Mouse (Mus musculus) hindbrain, postnatal 0 days (tissue): ENCODE measurements at regions not wholly inside any gene's neighbourhood (a gene's known extent, or its start where the extent isn't known, plus 50 kb on each side); places are given as distances from the start of the nearest gene placed in this dataset.

Experiments used
- ATAC-seq: fragments of 200-750 bp; cut with Nextera tagmentation; 2 replicates; pipeline ENCODE4 v1.8.0; 2017; ENCODE audit warnings: mild to moderate bottlenecking, moderate TSS enrichment, moderate library complexity
- DNase-seq: peaks from one replicate; pipeline ENCODE4 v3.0.0-alpha.2; 2015; ENCODE audit warnings: low spot score
- H3K27ac ChIP-seq: fragments of 300-500 bp; sonication (generic); 2 replicates; pipeline ENCODE4 v1.5.1; 2014; ENCODE audit warnings: mild to moderate bottlenecking
- H3K27me3 ChIP-seq: fragments of 300-500 bp; sonication (generic); 2 replicates; pipeline ENCODE4 v1.6.1; 2014; ENCODE audit warnings: low read length, mixed read lengths; ENCODE audit not compliant: insufficient read depth
- H3K36me3 ChIP-seq: fragments of 300-500 bp; sonication (generic); 2 replicates; pipeline ENCODE4 v1.6.1; 2014; ENCODE audit warnings: low read length, mixed read lengths; ENCODE audit not compliant: insufficient read depth
- H3K4me1 ChIP-seq: fragments of 300-500 bp; sonication (generic); 2 replicates; pipeline ENCODE4 v1.6.1; 2014; ENCODE audit warnings: antibody characterized with exemption, low read length, mixed read lengths; ENCODE audit not compliant: insufficient read depth
- H3K4me2 ChIP-seq: fragments of 300-500 bp; sonication (generic); 2 replicates; pipeline ENCODE4 v1.6.1; 2014; ENCODE audit warnings: low read depth, mild to moderate bottlenecking, low read length, moderate library complexity, mixed read lengths
- H3K4me3 ChIP-seq: fragments of 300-500 bp; sonication (generic); 2 replicates; pipeline ENCODE4 v1.5.1; 2014; ENCODE audit warnings: low read length
- H3K9ac ChIP-seq: fragments of 300-500 bp; sonication (generic); replicated peaks from 2 replicates; pipeline ENCODE4 v1.6.1; 2014; ENCODE audit warnings: mild to moderate bottlenecking, low read length, moderate library complexity, mixed read lengths
- H3K9me3 ChIP-seq: fragments of 300-500 bp; sonication (generic); 2 replicates; pipeline ENCODE4 v1.6.1; 2016; ENCODE audit warnings: low read length, mixed read lengths
- CTCF ChIP-seq: IDR thresholded peaks from 2 replicates; pipeline ENCODE4 v1.5.1; 2016; ENCODE audit warnings: antibody characterized with exemption, control low read depth, low read depth
- WGBS: fragments of 180-500 bp; shearing (Covaris S2); extraction: QIAGEN DNeasy Blood & Tissue Kit; methylation state at CpG from one replicate; pipeline ENCODE4 v1.1.7; 2014; 5-methylcytosine and 5-hydroxymethylcytosine counted together
- microRNA-seq, 2 experiments: library from miRNA; unstranded; fragments of <30 nt; microRNA quantifications; one replicate each; pipeline ENCODE4; 2016

- Histone ChIP-seq H3K36me3 (no peaks in the 10 kb centered on the region), H3K27ac (no peak overlapping the region), H3K4me3 (no peak overlapping the region), H3K27me3 (no peaks in the 10 kb centered on the region), H3K4me2 (no peak overlapping the region), H3K9me3 (no peaks in the 10 kb centered on the region), H3K4me1 (no peaks in the 10 kb centered on the region), H3K9ac (no peak overlapping the region)
- TF ChIP-seq CTCF, result no peak
- 83% methylated on average over 5 of the region's 5 CpGs for WGBS
- DNase-seq, result no peak
- ATAC-seq, result no peak
Observed at GRCm38 (mm10) chr1:46963973-46964727, 71.5 kb upstream of the Slc39a10 start.

Small RNA genes in the stretch of these regions (microRNA-seq; reads per million reads assigned to microRNA genes)
- gene Mir6350, result 0 reads per million in 2 experiments
